Mouse (Mus musculus) neural tube, embryonic 10.5 days (tissue): ENCODE data around the gene Klhl30.
A peak's percentile ranks its signal among the peaks of the same experiment; 100 is the strongest.

ENCODE experiments used
- DNase-seq: peaks from one replicate; pipeline ENCODE4 v3.0.0-alpha.2; 2017; ENCODE audit warnings: low spot score; ENCODE audit errors: extremely low spot score

Gene Klhl30

DNA sequence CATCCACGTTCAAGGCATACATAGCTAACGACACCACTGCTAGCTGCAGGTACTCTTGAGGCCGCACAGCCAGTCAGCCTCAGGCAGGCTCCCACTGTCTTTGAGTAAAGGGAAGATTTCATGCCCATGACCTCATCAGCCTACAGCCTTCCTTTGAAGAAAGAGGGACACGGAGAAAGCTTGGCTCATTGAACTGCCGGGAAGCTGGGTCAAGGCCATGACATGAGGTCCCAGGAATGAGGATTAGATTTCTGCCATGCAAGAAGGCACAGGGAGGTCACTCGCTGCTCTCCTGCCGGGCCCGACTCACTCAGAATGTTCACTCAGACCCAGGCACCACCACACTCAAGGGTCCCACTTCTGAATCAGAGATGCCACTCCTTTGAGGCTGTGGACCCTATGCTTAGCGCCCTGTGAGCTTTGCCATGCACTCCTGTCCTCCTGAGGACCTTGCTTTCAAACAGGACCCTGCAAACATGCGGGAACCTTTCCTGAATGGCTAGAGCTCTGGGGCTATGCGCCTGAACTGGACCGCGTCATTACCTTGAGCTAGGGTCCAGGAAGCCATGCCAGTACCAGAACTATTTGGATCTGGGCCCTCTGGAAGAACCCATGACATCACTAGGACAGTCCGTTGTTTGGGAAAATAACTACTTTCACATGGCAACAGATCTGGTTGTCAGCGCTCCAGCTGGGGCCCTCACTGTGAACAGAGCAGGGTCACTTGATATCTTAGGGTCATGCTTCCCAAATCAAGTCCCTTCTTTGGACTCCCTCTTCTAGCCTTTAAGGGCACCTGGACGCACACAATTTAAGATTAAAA is 14.2 kb downstream of the Klhl30 start:
- DNase-seq = no peak

DNA sequence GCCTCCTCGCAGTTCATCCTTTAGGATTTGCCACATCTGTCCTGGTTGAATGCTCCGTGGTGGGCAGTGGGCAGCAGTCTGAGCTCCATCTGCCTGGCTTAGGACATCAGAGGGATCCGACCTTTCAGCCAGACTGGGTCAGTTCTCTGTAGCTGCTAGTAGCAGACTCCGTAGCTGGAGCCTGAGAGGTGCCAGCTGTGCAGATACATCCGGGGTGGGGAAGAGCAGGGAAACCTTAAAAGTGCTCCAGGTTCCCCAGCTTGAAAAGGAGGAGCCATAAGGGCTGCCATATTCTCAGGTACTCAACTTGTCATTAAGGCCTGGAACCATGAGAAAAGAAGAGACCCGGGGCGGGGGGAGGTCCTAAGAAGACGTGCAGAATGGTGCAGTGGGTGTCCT is 15.0 kb downstream of the Klhl30 start:
- no peak for DNase-seq

DNA sequence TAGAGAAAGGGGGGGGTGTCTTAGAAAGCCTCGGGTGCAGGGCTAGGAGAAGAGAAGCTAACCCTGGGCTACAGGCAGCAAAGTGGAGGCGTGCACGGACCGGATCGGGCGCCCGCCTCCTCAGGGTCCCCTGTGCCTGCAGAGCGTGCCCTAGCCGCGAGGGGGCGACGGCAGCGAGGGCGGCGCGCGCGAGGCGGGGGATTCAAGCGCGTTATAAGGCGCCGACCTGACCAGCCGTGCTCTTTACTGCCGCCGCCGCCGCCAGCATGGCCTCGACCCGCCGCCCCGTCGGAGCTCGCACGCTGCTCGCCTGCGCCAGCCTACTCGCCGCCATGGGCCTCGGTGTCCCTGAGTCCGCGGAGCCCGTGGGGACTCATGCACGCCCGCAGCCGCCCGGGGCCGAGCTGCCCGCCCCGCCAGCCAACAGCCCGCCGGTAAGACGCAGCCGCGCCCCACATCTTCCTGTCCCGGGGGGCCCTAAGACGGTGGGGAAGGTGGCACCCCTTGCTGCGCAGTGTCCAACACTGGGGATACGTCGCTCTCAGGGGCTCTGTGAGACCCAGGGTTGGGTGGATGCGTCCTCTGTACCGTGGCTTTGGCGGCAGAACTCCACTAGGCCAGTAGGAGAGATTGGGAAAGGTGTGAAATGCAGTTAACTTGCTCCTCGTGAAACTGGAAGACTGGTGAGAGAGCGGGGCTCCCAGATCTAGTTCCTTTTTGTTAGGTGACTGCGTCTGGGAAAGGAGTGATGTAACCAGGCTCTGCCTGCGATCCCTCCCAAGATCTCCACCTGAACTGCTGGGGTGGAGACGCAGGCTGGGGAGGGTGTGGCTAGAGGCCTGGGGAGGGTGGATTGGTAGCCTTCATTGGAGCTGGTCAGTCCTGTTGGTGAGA is 15.6 kb downstream of the Klhl30 start, which contains the start of gene Erfe:
Gene Erfe (plus strand): TSS at position 216 of the 894 bp plus-strand sequence.
- DNase-seq = peak; percentile 79

DNA sequence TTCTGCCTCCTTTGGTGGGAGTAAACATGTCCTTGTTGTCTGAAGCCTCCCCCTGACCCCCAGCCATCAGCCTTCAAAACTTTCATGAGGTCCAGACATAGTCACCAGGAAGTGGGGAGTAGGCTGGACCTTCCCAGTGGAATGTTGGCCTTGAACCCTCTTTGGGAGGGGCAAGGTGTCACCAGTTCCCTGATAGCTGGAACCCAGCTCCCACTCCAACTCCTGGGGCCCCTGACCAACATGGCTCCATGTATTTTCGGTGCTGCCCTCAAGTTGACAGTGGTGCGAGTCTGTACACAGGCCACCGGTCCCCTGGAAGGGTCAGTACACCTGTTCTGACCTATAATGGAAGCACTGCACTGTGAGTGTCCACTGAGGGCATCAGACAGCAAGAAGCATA is 16.5 kb downstream of the Klhl30 start:
- no peak for DNase-seq

DNA sequence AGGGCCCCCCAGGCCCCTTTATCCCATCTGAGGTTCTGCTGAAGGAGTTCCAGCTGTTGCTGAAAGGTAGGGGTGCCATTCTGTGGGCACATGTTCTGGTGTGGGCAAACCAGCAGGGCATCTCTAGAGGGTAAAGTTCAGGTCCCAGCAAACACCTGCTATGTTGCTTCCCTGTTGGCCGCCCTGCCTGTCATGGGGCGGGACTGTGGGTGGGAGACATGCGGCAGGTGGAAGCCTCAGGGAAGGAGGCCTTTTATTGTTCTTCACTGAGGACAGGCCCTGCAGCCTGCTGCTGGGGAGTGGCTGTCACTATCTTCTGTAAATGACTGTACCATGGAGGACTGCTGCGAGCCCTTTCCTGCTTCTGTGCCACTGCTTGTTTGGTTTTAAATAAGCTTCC is 18.6 kb downstream of the Klhl30 start:
- DNase-seq = no peak

DNA sequence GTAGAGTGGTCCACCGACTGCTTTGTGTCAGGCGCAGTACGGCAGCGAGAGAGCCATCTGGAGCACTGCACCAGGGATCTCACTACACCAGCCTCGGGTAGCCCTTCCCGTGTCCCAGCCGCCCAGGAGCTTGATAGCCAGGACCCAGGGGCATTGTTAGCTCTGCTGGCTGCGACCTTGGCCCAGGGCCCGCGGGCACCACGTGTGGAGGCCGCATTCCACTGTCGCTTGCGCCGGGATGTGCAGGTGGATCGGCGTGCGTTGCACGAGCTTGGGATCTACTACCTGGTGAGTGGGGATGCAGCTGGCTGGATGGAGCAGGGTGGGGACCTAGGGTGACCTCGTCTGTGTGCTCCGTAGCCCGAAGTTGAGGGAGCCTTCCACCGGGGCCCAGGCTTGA is 19.2 kb downstream of the Klhl30 start:
- DNase-seq = no peak

DNA sequence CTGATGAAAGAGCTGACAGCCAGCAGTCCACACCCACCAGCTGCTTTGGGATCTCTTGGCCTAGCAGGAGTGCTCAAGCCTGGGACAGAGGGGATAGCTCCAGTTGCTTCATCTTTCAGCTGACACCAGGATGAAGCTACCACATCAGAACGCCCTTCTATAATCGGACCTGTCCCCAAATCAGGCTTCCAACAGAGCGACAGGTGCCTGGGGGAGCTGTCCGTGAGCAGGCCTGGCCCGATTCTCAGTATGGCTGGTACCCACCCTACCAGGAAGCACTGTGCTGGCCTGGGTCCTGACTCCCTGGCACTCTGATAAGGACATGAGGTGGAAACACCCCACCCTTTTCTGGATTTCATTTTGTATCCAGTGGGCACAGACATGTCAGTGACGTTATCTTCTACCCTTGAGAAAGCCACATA is 22.6 kb downstream of the Klhl30 start:
- DNase-seq = no peak

DNA sequence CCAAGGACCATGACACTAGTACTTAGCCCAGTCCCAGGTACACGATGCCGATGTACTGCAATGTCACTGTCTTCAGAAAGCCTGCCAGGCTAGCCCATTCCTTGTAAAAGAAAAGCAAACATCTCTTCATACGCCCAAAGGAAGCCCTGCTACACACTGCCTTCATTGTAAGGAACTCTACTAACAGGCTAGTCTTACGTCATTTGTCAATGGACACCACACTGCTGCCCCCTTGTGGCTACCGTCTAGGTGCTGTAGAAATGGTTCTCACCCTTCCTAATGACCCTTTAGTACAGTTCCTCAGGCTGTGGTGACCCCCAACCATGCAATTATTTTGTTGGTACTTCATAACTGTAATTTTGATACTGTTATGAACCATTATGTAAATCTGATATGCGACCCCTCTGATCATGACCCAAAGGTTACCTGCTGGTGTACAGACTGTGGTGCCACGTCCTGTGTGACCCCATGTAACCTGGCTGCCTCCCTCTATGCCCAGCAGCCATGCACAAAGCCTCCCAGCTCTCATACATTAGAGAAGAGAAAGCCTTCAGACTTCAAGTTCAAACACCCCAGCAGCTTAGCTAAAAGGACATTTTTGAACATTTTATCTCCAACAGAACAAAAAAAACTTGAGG is 29.8 kb downstream of the Klhl30 start:
- peak; percentile 74 for DNase-seq

DNA sequence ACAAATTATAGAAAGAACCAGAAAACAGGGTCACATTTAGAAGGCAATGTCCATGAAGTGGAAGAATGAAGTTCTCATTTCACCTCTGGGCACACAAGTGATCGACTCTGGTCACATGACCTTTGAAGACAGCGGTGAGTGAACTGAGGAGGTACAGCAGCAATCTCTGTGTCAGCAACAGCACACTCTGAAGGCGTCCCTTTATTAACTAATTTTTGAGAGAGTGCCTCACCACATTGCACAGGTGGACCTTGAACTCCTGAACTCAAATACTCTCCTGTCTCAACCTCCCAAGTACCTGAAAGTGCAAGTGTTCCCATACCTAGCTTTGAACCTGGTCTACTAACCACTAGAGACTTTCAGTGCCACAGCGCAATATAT is 30.3 kb downstream of the Klhl30 start:
- no peak for DNase-seq

DNA sequence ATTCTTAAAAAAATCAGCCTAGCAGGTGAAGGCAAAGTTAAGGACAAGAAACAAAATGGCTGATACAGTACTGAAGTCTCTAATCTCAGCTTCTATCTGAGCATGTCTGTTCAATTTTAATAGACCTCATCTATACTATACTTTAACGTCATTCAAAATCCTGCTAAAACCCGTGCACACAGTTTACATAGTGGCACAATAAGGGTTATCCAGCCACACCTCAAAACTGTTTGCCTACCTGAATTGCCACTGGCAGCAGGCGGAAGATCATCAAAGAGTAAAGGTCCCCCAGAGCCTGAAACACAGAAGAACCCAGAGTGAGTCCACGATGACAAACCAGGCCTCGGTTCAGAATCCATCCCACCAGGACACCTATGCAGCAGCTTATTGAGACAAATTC is 39.6 kb downstream of the Klhl30 start:
- DNase-seq = no peak

DNA sequence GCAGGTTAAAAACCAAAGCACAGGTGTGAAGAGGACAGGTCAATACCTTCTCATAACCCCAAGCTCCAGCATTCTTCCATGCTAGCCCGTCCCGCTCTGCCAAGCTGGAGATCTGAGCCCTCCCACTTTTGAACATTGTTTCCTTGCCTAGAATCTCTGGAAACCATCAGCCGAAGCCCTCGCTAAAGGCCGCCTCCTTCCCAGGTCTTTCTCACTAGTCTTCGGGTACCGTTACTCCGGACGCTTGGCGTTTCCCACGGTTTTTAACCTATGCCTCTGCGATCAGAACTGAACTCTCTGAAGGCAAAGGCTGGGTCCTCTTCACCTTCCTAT is 47.1 kb downstream of the Klhl30 start:
- DNase-seq = no peak

DNA sequence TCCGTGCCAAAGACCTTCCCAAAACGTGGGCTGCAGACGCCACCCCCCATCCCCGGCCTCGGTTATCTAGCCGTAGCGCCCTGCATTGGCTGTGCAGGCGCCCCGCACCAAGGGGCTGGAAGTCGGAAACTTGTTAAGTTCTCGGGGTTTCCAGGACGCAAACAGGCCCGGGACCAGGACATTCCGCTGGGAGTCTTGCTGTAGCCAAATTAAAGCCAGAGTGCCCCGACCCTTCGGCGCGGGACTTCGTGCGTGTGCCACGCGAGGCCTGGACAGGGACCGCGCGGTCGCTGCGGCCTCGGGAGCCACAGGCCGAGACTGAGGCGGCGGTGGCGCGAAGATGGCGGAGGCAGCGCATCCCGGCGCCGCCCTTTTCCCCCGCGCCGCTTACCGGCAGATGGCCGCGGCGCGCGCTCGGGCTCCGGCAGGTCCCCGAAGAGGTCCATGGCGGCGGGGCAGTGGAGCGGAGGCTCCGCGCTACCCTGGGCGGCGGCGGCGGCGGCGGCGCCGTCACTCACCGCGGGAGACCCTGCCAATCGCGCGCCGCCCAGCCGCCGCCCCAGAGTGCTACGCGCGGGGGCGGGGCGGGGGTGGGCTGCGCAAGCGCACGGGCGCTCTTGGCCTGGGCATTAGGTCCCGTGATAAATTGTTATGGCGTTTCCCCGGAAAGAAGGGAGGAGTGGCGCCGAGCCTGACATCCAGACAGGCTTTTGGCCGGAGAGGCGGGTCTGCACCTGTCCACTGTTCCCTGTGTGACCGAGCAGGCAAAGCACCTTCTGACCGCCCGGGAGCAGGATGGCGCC is 47.6 kb downstream of the Klhl30 start, which contains the start of gene Ilkap:
Gene Ilkap (minus strand): TSS at position 556 of the 803 bp plus-strand sequence.
- peak; percentile 82 for DNase-seq

DNA sequence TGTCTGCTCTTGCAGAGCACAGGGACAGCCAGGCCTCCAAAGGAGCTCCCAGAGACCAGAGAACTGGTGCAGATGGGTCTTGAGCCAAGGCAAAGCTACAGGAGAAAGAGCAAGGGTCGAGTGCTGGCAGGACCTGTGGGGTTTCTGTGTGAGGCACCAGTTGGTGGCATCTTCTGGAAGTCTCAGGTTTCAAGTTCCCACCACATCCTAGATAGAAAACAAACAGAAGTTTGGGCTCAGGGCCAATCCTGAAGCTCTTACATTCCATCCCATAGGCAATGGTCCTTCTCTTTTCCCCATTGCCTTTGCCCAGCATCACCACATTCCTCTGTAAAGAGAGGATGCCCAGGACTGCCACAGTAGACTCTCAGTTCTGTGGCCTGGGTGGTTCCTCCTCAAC is 54.2 kb downstream of the Klhl30 start:
- no peak for DNase-seq

DNA sequence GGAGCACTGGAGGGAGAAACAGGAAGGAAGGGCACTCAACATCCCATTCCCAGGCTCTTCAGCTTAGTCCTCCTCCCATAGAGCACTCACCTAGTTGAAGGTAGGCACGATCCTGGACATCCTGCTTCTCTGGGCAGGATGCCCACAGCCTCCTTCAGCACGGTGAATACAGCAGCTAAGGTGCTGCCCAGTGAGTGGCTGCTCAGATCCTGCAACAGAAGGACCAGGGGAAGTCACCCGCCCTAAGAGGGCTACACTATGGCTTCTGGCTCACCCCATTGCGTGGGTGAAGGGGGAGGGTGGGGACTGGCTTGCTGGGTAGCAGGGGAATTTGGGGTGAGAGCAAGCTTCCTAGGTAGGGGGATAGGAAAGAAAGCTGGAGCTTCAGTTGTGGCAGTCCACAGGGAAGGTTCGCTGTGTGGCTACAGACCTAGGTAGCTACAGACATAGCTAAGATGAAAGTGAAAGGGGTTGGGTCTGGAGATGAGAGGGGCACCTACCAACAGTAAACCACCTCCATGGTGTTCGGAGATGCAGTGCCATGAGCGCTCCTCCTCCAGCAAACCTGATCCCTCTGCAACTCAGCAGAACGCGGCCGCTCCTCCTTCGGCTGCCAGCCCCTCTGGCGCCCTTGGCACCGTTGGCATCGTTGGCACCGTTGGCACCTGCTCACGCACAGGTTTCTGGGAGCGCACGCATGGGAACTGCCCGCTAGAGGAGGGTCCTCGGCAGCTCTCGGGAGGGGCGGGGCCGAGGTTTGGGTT is 54.8 kb downstream of the Klhl30 start:
- no peak for DNase-seq

DNA sequence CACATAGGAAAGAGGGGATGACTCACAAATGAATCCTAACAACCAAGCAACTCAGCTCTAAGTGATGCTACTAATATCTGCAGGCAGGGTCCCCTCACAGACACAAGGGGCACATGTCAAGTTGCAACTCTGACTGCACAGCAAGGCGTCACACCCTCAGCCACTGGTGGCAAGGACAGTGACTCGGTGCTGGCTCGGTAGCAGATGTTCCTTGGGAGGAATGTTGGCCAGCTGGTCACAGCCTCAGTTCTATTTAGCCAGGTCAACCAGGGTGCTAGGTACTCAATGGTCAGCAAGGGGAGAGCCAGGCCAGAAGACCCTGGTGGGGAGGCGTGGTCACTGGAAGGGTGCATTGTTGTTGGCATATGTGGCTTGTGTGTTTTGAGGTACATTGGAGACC is 57.0 kb downstream of the Klhl30 start:
- no peak for DNase-seq

DNA sequence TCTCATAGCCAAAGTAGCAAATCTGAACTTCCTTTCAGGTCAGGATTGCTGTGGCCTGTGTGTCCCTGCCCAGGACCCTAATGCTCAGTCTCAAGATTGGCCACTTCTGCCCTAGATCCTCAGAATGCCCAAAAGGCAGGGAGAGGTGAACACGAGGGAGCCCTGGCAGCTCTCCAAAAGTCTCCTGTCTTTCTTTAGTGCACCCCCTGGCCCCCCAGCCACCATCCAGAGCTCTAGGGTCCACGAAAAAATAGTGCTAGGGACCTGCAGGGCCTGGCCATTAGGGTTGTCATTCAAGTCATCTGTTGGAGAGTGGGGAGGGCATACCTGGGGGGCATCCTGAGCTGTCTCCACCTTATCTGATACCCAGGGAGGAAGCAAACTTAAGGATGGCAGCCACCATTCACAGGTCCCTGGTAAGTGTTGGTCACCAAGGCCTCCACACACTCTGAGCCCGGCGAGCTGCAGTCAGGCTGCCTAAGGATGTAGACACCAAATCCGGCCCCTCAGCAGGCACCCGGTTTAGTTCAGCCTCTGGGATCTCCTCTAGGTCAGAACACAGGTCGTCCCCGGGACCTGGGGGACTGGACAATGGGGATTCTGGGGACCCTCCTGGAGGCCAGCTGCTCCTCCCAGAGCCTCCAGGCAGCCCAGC is 60.9 kb downstream of the Klhl30 start:
- DNase-seq = peak; percentile 22
